Mouse (Mus musculus) cerebellum, adult 9-10 months (tissue): ENCODE results near the gene Mtrf1l.

Source experiments
- DNase-seq: peaks from one replicate; pipeline ENCODE4 v3.0.0; 2022

The Mtrf1l gene

DNA sequence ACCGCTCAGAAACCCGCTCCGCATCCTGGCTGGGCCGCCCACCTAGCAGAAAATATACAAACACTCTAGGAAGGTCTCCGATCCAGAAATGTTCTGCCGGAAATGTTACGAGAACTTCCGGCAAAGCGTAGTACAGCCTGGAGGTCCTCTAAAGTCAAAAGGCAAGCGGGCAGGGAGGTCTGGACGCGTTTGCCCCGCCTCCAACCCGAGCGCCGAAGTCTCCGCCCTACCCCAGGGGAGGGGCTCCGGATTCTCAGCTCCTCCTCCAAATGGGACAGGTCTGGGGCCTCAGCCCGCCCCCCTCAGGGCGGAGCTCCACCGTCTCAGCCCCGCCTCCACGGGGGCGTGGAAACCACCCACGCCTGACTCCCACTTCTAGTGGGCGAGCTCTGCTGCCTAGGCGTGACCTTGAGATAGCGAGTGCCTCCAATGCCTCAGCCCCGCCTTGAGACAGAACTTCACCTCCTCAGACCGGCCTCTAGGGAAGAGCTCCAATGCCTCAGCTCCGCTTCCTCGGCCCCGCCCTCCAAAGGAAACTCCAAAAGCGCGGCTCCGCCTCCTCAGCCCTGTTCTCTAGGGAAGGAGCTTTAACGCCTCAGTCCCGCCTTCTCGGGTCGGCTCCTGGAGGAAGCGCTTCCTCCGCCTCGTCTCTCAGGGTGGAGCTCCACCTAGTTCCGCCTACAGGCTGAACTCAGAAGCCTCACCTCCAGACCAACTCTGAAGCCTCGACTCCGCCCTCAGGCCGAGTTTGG, at the start of gene Mtrf1l:
Mtrf1l (minus strand) TSS at position 171 of the 752 bp plus-strand sequence.
- peak; percentile 97 for DNase-seq

DNA sequence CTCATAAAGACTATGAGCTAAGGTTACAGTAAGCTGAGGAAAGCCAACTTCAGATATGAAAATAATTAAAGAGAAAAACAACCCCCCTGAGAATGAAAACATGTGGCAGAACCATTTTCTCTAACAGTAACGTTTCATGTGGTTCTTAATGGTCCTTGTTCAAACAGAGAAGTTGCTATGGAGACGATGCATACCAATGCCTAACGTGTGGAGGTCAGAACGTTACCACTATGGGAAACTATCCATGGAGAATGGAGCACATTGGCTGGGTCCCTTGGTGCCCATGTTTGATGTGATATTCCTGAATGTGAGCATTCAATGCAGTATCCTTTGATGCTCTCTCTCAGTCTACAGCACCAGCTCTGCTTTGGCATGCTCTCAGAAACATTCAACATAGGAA, 47.4 kb upstream of the Mtrf1l start:
- no peak for DNase-seq

DNA sequence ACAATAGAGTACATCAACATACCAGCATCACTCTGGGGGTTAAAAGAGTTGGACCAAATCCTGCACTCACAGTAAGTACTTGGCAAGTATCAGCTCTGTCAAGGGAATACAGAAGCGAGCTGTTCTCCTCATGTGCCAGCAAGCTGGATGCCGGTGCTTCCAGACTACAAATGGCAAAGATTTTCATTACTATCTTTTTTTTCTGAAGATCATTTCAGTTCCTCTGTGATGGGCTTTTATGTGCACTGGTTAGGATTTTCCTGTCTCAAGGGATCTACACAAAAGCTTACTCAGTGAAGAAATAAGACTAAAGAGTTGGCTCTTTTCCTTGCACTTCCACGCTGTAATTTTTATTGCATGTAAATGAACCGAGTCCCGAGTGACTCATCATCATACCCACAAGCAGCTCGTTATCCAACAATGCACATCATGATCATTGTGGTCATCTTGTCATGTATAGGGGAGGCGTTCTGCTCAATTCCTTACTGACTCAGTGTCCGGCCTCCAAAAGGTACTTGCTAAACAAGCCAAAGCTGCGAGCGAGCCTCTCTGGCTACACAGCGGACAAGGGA, 44.4 kb upstream of the Mtrf1l start:
- peak; percentile 58 for DNase-seq

DNA sequence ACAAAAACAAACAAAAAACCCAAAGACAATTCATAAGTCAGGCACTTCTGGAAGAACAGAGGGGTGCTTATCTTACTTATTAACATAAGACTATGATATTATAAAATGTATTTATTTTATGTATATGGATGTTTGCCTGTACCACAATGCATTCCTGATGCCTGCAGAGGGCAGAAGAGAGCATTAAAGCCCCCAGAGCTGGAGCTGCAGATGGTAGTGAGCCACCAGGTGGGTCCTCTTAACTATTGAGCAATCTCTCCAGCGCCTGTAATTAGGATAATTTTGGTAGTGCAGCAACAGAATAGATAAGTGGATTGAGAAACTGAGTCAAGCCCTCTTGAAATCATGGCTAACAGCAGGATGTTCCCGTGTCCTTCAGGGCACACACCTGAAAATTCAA, 42.3 kb upstream of the Mtrf1l start:
- no peak for DNase-seq

DNA sequence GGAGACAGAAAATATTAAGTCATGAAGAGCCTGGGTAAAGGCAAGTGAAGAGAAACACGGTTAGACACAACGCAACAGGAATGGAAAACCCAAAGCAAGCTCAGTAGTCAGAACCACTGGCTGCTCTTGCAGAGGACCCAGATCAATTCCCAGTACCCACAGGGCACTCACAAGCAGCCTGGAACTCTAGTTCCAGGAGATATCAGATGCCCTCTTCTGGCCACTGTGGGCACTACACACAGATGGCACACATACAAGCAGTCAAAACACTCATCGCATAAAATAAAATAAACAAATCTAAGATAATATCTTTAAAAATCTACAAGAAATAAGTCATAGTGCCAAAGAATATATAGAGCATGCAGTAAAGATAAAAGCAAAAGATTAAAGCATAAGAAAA, 39.0 kb upstream of the Mtrf1l start:
- no peak for DNase-seq

DNA sequence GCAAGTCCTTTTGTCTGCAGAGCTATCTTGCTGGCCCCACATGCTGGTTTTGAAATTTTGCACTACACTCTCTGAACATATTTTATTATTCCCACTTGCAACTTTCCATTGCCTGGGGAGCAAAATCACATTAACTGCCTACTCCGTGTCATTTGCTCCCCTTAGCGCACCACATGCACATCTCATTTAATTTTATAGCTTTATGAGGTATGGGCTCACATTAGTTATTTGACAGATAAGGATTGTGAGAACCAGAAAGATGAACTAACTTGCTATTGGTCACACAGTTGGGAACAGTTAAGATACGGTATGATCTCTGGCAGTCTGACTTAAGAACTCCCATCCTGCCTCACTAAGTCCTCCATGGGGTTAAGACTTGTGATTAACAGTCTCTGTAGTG, 37.1 kb upstream of the Mtrf1l start:
- no peak for DNase-seq

DNA sequence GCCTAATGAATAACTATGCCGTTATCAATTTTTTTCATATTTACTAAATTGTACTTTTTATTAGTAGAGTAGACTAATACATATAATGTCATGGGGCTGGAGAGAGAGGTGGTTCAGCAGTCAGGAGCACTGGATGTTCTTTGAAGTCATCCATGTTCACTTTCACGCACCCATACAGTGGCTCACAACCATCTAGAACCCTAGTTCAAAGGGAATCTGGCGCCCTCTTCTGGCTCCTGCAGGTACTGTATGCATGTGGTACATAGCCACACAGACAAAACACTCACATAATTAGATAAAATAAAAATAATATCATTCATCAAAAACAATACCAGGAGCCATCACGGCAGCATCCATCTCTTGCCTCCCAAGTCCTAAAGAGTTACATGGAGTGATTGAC, 36.0 kb upstream of the Mtrf1l start:
- DNase-seq = no peak

DNA sequence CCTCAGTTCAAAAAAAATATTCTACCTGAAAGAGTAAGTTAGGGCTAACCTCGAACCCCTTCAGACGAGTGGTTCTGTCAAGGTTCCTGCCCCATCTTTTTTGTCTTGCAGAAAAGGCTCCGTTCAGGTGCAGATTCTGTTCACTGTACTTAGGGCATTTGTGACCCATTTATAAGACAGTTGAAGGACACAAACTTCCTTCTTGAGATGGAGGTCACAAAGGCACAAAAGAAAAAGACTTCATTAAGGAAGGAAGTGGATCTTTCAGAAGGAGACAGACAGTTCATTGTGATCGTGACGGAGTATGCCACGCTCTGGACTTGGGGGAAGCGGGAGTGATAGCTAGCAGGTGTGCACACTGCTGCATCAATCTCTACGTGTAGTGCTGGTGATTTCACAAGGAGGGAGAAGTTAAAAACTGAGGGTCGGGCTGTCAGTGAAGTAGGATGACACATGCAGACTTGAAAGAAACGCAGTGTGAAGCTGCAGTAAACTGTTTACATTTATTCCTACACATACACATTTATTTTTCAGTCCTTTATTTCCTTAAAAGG, 34.4 kb upstream of the Mtrf1l start:
- no peak for DNase-seq

DNA sequence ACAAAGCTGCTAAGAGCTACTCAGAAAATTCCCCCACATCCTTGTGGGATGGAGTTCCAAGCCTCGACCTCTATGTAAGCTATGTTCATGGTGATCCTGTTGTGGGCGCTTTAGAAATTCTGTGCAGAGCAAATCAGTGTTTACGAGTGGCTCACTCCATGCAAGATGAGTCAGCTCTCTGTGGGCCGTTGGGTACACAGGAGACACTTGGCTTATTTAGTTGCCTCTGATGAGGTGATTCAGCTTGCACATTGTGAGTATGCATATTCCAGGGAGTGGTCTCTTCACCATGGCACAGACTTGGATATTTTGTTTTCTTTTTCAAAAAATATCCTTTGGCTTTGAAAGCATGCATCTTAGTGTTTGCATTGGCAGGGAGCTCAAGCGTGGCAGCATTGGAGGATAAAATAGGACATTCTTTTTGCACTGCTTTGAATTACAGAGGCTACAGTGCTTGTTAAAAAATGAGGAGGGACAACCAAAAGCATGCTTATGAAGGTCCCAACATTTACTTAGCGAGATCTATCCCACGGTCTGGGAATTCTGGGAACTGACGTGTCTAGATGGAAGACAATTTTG, 29.7 kb upstream of the Mtrf1l start:
- no peak for DNase-seq

DNA sequence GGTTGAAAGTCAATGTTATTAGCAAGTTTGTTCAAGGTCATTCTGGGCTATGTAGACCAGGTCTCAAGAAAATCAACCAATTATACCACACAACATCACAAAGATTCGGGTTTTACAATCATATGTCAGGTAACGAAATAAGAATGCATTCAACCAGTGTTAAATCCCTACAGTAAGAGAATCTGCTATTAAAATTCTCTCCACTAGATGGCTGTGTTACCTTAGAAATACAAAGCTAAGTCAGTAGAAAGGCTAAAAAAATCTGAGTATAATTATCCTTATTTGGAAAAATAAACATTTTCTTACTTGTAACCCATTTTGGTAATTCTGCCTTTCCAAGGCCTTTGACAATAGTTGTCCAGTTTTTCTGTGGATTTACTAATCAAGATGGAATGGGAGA, 23.2 kb upstream of the Mtrf1l start:
- peak; percentile 64 for DNase-seq

DNA sequence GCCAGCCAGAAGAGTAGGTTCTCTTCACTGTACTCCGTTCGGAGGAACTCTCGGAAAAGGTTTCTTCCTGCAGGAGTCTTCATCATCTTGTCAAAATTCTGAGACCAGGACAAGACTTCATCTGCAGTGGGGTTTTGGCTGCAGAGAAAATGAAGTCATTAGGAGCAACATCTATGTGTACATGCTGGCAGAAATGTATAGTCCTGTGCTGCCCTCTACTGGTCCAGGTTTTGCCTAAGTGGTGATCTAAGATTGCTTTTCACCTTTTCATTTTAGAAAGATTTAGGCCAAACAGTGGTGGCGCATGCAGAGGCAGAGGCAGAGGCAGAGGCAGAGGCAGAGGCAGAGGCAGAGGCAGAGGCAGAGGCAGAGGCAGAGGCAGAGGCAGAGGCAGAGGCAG, 17.7 kb upstream of the Mtrf1l start:
- DNase-seq = peak; percentile 36

DNA sequence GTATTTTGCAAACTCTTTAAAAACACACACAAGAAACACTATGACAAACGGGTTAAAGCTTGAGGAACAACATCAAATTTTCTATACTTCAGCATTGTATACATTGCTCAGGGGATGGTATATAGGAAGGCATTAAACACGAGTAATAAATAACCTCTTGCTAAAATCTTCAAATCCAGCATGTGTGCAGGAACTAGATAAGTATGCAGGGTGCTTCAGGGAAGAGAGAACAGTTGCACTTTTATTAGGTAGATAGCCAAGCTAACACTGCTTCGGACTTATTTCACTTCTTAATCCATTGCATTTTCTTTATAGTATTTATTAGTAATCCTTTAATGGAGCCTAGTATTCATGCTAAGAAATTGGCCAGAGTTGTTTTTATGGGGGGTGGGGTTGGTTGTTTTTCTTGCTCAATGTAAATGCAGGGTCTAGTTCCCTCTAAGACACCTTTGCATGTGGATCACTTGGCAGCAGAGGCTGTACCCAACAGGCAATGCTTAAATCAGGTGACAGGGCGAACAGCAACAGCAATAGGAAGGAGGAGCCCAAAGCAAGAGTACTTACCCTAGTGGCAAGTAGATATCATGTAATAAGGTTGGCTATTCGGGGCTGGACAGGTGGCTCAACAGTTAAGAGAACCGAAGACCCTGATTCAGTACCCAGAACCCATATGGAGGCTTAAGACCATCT, 2.8 kb upstream of the Mtrf1l start:
- no peak for DNase-seq

DNA sequence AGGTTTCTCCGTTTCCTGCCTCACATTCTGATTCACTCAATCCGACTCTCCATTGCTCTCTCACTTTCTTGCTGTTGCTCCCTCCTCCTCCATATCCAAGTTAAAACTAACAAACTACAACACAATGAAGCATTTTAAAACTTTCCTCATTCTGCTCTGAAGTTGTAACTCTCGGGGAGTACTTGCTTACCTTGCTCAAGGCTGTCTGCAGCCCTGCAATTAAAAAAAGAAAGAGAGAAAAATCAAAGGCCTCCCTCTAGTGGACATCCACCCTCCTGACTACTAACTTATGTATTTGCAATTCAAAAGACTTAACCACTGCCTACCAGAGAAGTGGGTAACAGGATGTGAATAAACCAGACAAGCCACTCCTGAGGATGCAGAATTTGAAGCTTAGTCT, 1.1 kb upstream of the Mtrf1l start:
- DNase-seq = peak; percentile 79

DNA sequence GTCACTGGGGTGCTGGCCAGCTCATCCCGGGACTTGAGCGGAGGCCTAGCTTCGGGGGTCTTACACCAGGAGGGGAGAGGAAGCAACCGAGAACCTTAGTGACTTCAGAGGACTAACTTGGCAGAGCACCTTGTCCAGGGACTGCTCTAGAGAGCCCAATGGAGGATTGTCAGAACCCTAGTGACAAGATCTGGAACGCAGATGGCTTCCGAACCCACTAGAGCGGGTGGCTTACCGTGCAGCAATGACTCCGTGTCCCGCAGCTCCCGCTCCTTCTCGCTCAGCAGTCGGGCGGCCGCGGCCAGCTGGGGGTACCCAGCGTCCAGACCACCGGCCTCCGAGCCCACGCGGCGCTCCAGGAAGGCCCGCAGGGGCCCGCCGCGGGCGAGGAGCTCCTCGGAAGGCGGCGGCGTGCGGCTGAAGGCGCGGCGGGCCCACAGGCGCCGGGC, 395 bp downstream of the Mtrf1l start:
- peak; percentile 65 for DNase-seq

DNA sequence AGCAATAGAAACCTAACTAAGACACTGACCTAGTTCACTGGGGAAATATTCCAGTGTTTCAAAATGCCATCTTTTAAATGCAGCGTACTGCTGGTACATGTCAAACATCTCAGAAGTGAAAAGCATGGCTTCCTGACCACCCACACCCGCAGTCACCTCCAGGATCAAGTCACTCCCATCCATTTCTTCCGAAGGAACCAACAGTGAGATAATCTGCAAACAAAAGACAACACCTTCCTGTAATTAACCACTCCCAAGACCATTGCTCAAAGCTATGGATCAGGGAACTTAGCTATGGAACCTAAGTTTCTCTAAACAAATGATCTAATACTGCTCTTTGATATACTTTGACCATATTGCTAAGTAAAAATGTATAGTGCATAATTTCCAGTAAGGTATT, 4.9 kb downstream of the Mtrf1l start:
- no peak for DNase-seq

DNA sequence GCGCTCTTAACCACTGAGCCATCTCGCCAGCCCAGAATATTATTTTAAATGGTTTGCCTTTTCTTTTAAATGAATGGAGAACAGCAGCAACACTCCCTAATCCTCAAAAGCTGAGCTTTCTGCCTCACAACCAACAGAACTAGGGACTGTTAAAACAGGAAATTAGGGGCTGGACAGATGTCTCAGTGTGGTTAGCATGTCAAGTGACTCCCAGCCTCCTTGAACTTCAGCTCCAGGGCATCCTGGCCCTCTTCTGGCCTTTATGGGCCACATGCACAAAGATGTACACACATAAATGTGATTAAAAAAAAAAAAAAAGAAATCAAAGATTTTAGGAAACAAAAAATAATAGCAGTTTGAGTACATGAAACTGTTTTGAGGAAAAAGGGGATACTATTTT, 7.7 kb downstream of the Mtrf1l start:
- no peak for DNase-seq

DNA sequence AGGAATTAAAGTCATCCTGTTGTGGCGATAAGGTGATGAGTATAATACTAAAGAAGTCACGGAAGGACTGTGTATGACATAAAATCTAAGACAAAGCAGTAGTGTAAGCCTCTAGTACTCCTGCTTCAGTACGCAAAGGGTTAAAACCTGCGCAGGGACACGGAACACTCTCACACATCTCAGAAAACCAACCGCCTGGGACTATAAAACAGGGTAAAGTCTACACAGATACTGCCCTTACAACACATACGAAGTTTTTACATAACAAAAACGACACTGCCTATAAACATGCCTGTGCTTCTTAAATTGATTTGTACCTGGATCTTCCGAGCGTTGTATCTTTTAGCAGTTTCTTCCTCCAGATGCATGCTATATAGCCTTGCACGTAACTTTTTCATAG, 10.0 kb downstream of the Mtrf1l start:
- no peak for DNase-seq

DNA sequence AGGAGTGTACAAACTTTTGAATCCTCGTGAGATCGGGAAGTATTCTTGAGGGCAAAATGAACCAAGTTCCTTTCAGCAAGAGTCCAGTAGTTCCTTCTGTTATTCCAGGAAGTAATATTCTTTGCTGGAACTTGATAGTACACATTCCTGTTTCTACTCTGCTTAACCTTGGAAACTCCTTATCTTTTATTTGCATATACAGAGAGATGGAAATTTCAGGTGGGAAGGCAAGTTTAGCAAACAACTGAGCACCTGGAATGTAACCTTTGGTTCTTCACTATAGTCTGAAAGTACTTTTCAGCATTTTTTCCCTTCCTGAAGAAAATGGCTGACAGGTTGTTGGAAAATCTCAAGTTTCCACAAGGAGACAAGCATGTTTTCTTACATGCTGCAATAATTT, 16.0 kb downstream of the Mtrf1l start:
- no peak for DNase-seq

DNA sequence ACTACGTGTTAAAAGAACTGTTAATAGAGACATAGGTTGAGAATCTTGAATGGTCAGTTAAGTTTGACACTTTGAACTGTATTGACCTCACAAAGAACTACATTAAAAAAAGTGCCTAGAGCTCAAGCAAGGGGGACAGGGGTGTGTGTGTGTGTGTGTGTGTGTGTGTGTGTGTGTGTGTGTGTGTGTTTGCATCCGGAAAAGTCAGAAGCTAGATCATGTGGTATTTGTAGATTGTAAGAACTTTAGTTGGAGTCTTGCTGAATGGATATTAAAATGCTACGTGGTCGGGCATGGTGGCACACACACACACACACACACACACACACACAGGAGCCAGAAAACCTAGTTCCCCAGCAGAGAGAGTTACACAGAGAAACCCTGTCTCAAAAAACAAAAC, 16.7 kb downstream of the Mtrf1l start:
- DNase-seq = no peak

DNA sequence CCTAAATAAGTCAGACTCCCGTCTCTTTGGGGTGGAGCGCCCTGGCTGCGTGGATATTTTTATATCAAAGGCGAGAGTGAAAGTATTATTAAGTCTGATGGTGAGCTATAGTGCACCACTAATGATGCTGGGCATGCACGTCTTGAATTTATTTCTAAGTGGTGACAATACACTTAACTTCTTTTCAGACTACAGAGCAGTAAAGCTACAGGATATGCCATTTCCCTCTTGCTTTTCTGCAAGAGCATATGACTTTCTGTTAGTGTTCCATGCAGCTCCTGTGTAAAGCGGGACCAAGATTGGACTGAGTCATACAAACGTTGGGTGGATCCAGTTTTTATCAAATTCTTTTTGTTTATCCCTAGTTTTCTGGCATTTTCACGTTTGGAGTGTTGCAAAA, 17.3 kb downstream of the Mtrf1l start:
- DNase-seq = peak; percentile 58

DNA sequence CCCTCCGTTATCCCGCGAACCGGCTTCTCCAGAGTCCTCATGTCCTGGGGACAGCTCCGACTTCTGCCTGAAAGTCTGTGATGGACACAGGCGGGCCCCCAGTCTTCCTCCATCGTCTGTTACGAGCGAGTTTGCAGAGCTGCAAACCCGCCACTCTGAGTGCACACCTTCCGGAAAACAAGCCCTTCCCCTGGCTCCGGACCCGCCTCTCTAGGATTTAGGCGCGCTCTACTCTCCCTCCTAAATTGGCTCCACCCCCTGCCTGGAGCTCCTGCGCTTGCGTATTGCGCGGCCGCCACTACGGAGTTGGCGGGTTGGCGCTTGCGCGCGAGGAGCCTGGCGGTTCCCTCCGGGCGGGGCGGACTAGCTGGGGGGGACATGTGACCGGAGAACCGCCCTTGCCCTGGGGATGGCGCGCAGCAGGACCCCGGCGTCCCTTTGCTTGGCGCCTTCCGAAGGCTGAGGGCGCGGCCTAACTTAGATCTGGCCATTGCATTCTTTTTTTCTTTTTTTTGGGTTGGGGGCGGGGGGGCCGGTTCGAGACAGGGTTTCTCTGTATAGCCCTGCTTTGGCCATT, 17.9 kb downstream of the Mtrf1l start:
- peak; percentile 96 for DNase-seq

DNA sequence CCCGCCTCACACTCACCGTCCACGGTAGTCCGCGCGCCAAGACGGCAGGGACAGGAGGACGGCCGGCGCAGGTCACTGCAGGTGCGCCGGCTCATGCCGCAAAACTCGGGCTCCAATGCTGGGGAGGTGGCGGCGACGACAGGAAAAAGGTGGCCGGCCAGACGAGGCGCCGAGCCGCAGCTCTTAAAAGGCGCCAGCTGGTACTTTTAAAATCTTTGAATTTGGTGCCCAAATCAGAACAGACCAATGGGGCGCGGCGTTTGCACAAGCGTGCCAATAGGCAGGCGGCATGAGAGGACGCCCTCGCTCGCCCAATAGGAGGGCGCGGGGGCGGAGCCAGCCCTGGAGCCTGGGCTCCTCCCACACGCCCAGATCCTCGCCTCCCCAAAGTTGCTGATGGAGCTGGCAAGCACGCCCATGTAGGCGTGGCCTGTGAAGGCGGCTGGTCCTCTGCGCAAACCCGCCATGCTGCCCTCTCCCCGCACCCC, 18.4 kb downstream of the Mtrf1l start, which contains the start of gene Fbxo5:
Fbxo5 (minus strand) TSS at position 358 of the 488 bp plus-strand sequence.
- peak; percentile 99 for DNase-seq

DNA sequence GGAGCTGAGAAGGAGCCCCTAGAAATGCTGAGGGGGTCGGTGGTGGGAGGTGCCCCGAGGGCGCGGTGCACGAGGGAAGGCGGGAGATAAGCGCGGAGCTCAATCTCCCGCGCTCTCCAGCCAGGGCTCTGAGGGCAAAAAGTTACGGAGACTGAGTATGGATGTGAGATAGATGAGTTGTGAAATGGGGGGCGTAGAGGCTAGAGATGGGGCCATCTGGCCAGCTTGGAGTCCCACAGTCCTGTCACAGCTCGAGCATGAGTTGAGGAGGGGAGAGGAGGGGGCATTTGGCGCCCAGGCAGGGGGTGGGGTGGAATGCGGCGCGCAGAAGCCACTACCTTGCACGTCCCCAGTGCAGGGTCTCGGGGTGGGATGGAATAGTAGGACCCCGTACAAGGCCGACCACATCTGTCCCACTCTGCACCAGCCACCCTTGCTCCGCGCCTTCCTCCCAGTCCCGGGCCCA, 19.0 kb downstream of the Mtrf1l start:
- peak; percentile 51 for DNase-seq
